Mouse (Mus musculus): ENCODE measurements around the gene Fbxo36. TPM values are rescaled to one million over a fixed set of nuclear protein-coding genes. Genes with fewer than 3 reads are reported as not detected.

Gene Fbxo36
- polyA plus RNA-seq, 1 experiment from 2014 or later = 25.7 TPM

DNA sequence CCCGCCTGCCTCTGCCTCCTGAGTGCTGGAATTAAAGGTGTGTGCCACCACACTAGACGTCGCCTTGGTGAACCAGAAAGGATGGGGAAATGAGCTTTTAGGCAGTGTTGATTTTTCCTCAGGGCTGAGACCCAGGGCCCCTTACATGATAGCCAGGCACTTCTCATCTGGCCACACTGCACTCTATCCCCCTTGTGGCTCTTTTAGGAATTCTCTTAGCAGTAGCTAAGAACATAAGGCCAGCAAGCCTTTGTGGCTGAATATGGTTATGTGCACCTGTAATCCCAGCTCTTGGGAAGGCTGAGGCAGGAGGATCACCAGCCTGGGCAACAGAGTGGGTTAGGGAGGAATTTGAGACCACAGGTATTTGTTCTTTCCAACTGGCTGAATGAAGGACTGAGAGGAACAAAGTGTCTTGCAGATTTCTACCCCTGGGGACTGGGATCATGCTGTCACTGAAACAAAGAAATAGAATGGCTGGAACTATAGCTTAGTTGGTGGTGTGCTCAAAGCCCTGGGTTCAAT is 27.1 kb downstream of the Fbxo36 start:
- Histone ChIP-seq H3K4me2 (ENCODE audit: low read depth, low read length) (no peak overlapping the region), H3K27me3 (ENCODE audit: control insufficient read depth, insufficient read depth, low read depth, low read length) (no peaks in the 10 kb centered on the region), H3K9ac (ENCODE audit: low read length) (no peak overlapping the region), H3K4me3 (ENCODE audit: low read length) (no peak overlapping the region), H3K9me3 (ENCODE audit: control insufficient read depth, low read length) (no peaks in the 10 kb centered on the region), H3K27ac (ENCODE audit: low read length) (no peak overlapping the region), H3K36me3 (ENCODE audit: control insufficient read depth, insufficient read depth, low read length) (no peaks in the 10 kb centered on the region), H3K4me1 (replicated peaks; ENCODE audit: control insufficient read depth, insufficient read depth, low read length) (no peaks in the 10 kb centered on the region)
- WGBS = 97% methylated on average over 3 of the region's 3 CpGs
- ATAC-seq (ENCODE audit: low read depth) = no peak

DNA sequence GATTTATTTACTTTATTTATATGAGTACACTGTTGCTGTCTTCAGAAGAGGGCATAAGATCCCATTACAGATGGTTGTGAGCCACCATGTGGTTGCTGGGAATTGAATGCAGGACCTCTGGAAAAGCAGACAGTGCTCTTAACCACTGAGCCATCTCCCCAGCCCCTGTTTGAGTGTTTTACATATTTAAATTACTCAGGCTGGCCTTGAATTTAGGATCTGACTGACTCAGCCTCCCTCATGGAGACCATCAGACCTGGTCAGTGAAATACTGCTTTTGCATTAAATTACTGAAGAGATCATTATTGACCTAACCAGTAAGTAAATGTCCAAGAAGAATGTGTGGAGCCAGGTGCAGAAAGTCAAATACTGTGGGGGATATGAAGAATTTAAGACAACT is 28.7 kb downstream of the Fbxo36 start:
- Histone ChIP-seq H3K9me3 (ENCODE audit: control insufficient read depth, low read length) (no peaks in the 10 kb centered on the region), H3K27ac (ENCODE audit: low read length) (no peak overlapping the region), H3K27me3 (ENCODE audit: control insufficient read depth, insufficient read depth, low read depth, low read length) (no peaks in the 10 kb centered on the region), H3K4me1 (replicated peaks; ENCODE audit: control insufficient read depth, insufficient read depth, low read length) (no peaks in the 10 kb centered on the region), H3K4me2 (ENCODE audit: low read depth, low read length) (no peak overlapping the region), H3K4me3 (ENCODE audit: low read length) (no peak overlapping the region), H3K9ac (ENCODE audit: low read length) (no peak overlapping the region), H3K36me3 (ENCODE audit: control insufficient read depth, insufficient read depth, low read length) (no peaks in the 10 kb centered on the region)
- no peak for ATAC-seq (ENCODE audit: low read depth)

DNA sequence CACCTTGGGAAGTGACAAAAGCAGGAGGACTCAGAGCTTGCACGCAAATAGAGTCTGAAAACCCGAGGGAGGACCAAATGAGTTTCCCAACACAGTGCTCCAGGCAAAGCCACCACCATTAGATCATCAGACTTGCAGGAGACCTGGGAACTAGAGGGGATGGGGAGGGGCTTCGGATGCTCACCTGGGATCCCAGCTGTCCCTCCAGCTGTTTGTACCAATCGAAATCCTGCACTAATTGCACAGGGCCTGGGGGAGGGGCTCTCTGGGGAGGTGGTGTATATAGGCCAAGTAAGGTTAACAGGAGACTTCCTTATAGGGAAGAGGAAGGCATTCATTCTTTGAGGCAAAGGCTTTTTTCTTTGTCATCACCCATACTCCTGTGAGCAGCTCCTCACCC is 29.2 kb downstream of the Fbxo36 start:
- no peaks in the 10 kb centered on the region for H3K4me1 ChIP-seq (replicated peaks; ENCODE audit: control insufficient read depth, insufficient read depth, low read length)
- no peaks in the 10 kb centered on the region for H3K36me3 ChIP-seq (ENCODE audit: control insufficient read depth, insufficient read depth, low read length)
- no peaks in the 10 kb centered on the region for H3K27me3 ChIP-seq (ENCODE audit: control insufficient read depth, insufficient read depth, low read depth, low read length)
- ATAC-seq (ENCODE audit: low read depth) = no peak
- no peak overlapping the region for H3K4me3 ChIP-seq (ENCODE audit: low read length)
- WGBS = 65% methylated on average over 4 of the region's 4 CpGs
- no peak overlapping the region for H3K27ac ChIP-seq (ENCODE audit: low read length)
- H3K9me3 ChIP-seq (ENCODE audit: control insufficient read depth, low read length) = no peaks in the 10 kb centered on the region
- no peak overlapping the region for H3K4me2 ChIP-seq (ENCODE audit: low read depth, low read length)
- H3K9ac ChIP-seq (ENCODE audit: low read length) = no peak overlapping the region

DNA sequence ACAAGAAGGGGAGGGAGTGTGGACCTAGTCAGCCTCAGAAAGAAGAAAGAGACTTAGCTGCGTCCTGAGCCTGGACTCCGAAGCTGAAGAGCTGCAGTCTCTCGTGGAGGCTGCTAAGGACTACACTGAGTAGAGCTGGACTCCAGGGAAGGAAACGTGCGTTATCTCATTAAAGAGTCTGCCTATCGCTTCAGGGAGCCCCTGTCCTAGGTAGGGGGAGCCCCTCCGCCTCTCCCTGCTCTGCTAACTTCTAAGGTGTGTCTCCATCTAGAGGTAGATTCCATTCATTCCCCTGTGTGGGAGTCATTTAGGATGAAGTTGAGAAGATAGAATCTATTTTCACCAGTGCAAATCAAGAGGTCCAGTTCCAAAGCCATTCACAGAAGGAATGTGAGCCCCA is 29.9 kb downstream of the Fbxo36 start:
- Histone ChIP-seq H3K4me2 (ENCODE audit: low read depth, low read length) (no peak overlapping the region), H3K27me3 (ENCODE audit: control insufficient read depth, insufficient read depth, low read depth, low read length) (no peaks in the 10 kb centered on the region), H3K27ac (ENCODE audit: low read length) (no peak overlapping the region), H3K9me3 (ENCODE audit: control insufficient read depth, low read length) (no peaks in the 10 kb centered on the region), H3K36me3 (ENCODE audit: control insufficient read depth, insufficient read depth, low read length) (no peaks in the 10 kb centered on the region), H3K9ac (ENCODE audit: low read length) (no peak overlapping the region), H3K4me3 (ENCODE audit: low read length) (no peak overlapping the region), H3K4me1 (replicated peaks; ENCODE audit: control insufficient read depth, insufficient read depth, low read length) (no peaks in the 10 kb centered on the region)
- ATAC-seq (ENCODE audit: low read depth) = peak; percentile 45; the same call in 1 of the 2 replicates
- WGBS = 38% methylated on average over 7 of the region's 7 CpGs

DNA sequence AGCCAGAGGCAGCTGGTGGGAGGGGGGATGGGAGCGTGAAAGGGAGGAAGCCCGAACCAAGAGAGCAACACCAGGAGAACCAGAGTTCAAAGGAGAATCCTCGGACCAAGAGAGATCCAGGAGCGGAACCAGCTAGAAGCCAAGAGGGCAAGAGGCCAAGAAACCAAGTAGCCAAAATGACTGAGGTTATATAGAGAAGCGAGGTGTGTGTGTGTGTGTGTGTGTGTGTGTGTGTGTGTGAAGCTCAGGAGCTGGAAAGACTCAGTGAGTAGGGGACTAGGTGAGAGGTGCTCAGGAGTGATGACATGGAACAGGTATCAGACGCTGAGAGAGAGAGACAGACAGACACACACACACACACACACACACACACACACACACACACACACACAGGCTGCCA is 31.5 kb downstream of the Fbxo36 start:
- no peak overlapping the region for H3K4me3 ChIP-seq (ENCODE audit: low read length)
- H3K9ac ChIP-seq (ENCODE audit: low read length) = no peak overlapping the region
- H3K36me3 ChIP-seq (ENCODE audit: control insufficient read depth, insufficient read depth, low read length) = no peaks in the 10 kb centered on the region
- H3K4me1 ChIP-seq (replicated peaks; ENCODE audit: control insufficient read depth, insufficient read depth, low read length) = no peaks in the 10 kb centered on the region
- H3K27me3 ChIP-seq (ENCODE audit: control insufficient read depth, insufficient read depth, low read depth, low read length) = no peaks in the 10 kb centered on the region
- no peak for ATAC-seq (ENCODE audit: low read depth)
- no peak overlapping the region for H3K27ac ChIP-seq (ENCODE audit: low read length)
- H3K9me3 ChIP-seq (ENCODE audit: control insufficient read depth, low read length) = no peaks in the 10 kb centered on the region
- no peak overlapping the region for H3K4me2 ChIP-seq (ENCODE audit: low read depth, low read length)
- WGBS = 57% methylated on average over 6 of the region's 6 CpGs

DNA sequence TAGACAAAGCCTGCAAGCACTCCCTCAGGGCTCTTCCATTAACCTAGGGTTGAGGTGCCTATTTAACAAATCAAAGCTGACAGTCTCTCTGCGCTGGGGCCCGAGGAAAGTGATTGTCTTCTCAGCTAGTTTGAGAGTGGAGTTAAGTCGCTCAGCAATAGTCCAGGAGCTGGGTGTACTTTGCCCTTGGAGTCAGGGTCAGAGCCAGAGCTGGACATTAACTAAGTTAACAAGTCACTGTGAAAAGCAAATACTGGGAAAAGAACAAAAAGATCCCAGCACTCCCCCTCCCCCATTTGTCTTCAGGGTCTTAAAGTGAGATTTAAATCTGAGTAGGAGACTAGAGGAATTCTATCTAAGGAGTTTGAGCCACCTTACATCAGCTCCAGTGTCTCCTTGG is 32.5 kb downstream of the Fbxo36 start:
- Histone ChIP-seq H3K4me2 (ENCODE audit: low read depth, low read length) (no peak overlapping the region), H3K27ac (ENCODE audit: low read length) (no peak overlapping the region), H3K9ac (ENCODE audit: low read length) (no peak overlapping the region), H3K4me1 (replicated peaks; ENCODE audit: control insufficient read depth, insufficient read depth, low read length) (no peaks in the 10 kb centered on the region), H3K27me3 (ENCODE audit: control insufficient read depth, insufficient read depth, low read depth, low read length) (no peaks in the 10 kb centered on the region), H3K9me3 (ENCODE audit: control insufficient read depth, low read length) (no peaks in the 10 kb centered on the region), H3K36me3 (ENCODE audit: control insufficient read depth, insufficient read depth, low read length) (no peaks in the 10 kb centered on the region), H3K4me3 (ENCODE audit: low read length) (no peak overlapping the region)
- ATAC-seq (ENCODE audit: low read depth) = no peak
- 33% methylated on average over 3 of the region's 3 CpGs for WGBS

DNA sequence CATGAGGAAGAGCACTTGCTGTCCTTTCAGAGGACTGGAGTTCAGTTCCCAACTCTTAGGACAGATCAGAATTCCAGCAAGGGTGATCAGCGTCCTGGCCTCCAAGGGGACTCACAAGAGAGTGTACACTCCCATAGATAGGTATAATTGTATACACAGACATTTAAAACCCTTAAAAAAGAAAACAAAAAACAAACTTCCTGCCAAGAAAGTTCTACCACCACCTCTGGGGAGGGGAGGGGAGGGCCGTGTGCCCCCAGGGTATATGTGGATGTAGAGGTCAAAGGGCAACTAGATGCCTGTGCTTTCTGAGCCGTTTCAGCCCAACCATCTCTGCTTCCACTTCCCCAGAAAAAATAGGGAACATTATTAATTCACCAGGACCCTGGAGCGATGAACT is 33.3 kb downstream of the Fbxo36 start:
- Histone ChIP-seq H3K4me3 (ENCODE audit: low read length) (no peak overlapping the region), H3K36me3 (ENCODE audit: control insufficient read depth, insufficient read depth, low read length) (no peaks in the 10 kb centered on the region), H3K27ac (ENCODE audit: low read length) (no peak overlapping the region), H3K9me3 (ENCODE audit: control insufficient read depth, low read length) (no peaks in the 10 kb centered on the region), H3K27me3 (ENCODE audit: control insufficient read depth, insufficient read depth, low read depth, low read length) (no peaks in the 10 kb centered on the region), H3K9ac (ENCODE audit: low read length) (no peak overlapping the region), H3K4me2 (ENCODE audit: low read depth, low read length) (no peak overlapping the region), H3K4me1 (replicated peaks; ENCODE audit: control insufficient read depth, insufficient read depth, low read length) (no peaks in the 10 kb centered on the region)
- 64% methylated on average over 4 of the region's 4 CpGs for WGBS
- ATAC-seq (ENCODE audit: low read depth) = no peak

DNA sequence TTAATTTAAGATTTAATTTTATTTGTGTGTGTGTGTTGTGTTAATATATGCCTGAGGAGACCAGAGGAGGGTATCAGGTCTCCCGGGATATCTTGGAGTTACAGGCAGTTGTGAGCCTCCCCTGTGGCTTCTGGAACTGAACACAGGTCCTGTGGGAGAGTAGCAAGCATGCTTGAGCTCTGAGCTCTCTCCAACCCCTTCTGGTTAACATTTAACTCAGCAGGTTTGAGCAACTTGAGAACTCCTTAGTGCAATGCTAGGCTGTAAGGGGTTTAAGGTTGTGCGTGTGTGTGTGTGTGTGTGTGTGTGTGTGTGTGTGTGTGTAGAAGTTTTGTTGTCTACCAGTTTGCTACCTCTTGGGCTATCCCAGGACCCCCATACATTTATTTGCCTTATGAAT is 37.9 kb downstream of the Fbxo36 start:
- no peaks in the 10 kb centered on the region for H3K9me3 ChIP-seq (ENCODE audit: control insufficient read depth, low read length)
- ATAC-seq (ENCODE audit: low read depth) = no peak
- no peaks in the 10 kb centered on the region for H3K27me3 ChIP-seq (ENCODE audit: control insufficient read depth, insufficient read depth, low read depth, low read length)
- no peak overlapping the region for H3K4me2 ChIP-seq (ENCODE audit: low read depth, low read length)
- no peaks in the 10 kb centered on the region for H3K4me1 ChIP-seq (replicated peaks; ENCODE audit: control insufficient read depth, insufficient read depth, low read length)
- H3K36me3 ChIP-seq (ENCODE audit: control insufficient read depth, insufficient read depth, low read length) = no peaks in the 10 kb centered on the region
- H3K9ac ChIP-seq (ENCODE audit: low read length) = no peak overlapping the region
- H3K4me3 ChIP-seq (ENCODE audit: low read length) = no peak overlapping the region
- no peak overlapping the region for H3K27ac ChIP-seq (ENCODE audit: low read length)
- 59% methylated on average over 2 of the region's 2 CpGs for WGBS

DNA sequence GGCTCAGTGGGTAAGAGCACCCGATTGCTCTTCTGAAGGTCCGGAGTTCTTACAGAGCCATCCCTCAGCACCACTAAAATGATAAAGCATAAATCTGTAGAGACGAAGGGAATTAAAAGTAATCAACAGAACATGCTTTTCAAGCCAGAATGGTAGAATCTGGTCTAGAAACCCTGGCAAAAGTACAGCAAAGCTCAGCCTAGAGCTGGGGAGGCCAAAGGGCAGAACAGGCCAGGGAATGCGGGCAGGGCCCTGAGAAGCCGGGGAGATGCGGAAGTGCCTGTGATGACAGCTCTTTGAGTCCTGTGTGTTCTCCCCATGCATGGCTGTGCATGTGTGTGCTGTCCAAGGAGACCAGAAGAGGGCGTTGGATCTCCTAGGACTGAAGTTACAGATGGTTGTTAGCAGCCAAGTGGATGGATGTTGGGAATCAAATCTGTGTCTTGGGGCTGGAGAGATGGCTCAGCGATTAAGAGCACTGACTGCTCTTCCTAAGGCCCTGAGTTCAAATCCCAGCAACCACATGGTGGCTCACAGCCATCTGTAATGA is 40.0 kb downstream of the Fbxo36 start:
- Histone ChIP-seq H3K9ac (ENCODE audit: low read length) (no peak overlapping the region), H3K4me1 (replicated peaks; ENCODE audit: control insufficient read depth, insufficient read depth, low read length) (no peaks in the 10 kb centered on the region), H3K27me3 (ENCODE audit: control insufficient read depth, insufficient read depth, low read depth, low read length) (no peaks in the 10 kb centered on the region), H3K4me3 (ENCODE audit: low read length) (no peak overlapping the region), H3K9me3 (ENCODE audit: control insufficient read depth, low read length) (no peaks in the 10 kb centered on the region), H3K27ac (ENCODE audit: low read length) (no peak overlapping the region), H3K4me2 (ENCODE audit: low read depth, low read length) (no peak overlapping the region), H3K36me3 (ENCODE audit: control insufficient read depth, insufficient read depth, low read length) (no peaks in the 10 kb centered on the region)
- no peak for ATAC-seq (ENCODE audit: low read depth)
- WGBS = 87% methylated on average over 8 of the region's 8 CpGs
